Mouse (Mus musculus) embryonic facial prominence, embryonic 13.5 days (tissue): ENCODE data around the gene Figla. TPM values are rescaled to one million over a fixed set of nuclear protein-coding genes. Genes with fewer than 3 reads are reported as not detected.
"Not testable (repeated sequence)": the region's sequence is repeated elsewhere in the genome, so short reads cannot be mapped to it uniquely, and the experiment has no call there.

ENCODE experiments used
- ATAC-seq: fragments of 200-750 bp; cut with Nextera tagmentation; 2 replicates; pipeline ENCODE4 v1.8.0; 2017; ENCODE audit warnings: low read depth; ENCODE audit not compliant: insufficient number of reproducible peaks, insufficient read depth, low FRiP score, low TSS enrichment
- H3K27ac ChIP-seq: fragments of 300-500 bp; sonication (generic); 2 replicates; pipeline ENCODE4 v1.5.1; 2015; ENCODE audit warnings: moderate library complexity, mild to moderate bottlenecking, inconsistent platforms
- H3K27me3 ChIP-seq: fragments of 300-500 bp; sonication (generic); 2 replicates; pipeline ENCODE4 v1.6.1; 2015; ENCODE audit warnings: mild to moderate bottlenecking, inconsistent platforms
- H3K36me3 ChIP-seq: fragments of 300-500 bp; sonication (generic); 2 replicates; pipeline ENCODE4 v1.6.1; 2015; ENCODE audit warnings: mild to moderate bottlenecking, inconsistent platforms
- H3K4me1 ChIP-seq: fragments of 300-500 bp; sonication (generic); 2 replicates; pipeline ENCODE4 v1.6.1; 2015; ENCODE audit warnings: inconsistent platforms
- H3K4me2 ChIP-seq: fragments of 300-500 bp; sonication (generic); 2 replicates; pipeline ENCODE4 v1.6.1; 2015; ENCODE audit warnings: moderate library complexity, mild to moderate bottlenecking, inconsistent platforms
- H3K4me3 ChIP-seq: fragments of 300-500 bp; sonication (generic); 2 replicates; pipeline ENCODE4 v1.5.1; 2015; ENCODE audit warnings: mild to moderate bottlenecking, inconsistent platforms
- H3K9ac ChIP-seq: fragments of 300-500 bp; sonication (generic); 2 replicates; pipeline ENCODE4 v1.6.1; 2015; ENCODE audit warnings: mild to moderate bottlenecking, inconsistent platforms
- H3K9me3 ChIP-seq: fragments of 300-500 bp; sonication (generic); 2 replicates; pipeline ENCODE4 v1.6.1; 2016; ENCODE audit warnings: inconsistent platforms
- WGBS: fragments of 180-500 bp; shearing (Covaris S2); methylation state at CpG from one replicate; pipeline ENCODE4 v1.1.7; 2015; ENCODE audit warnings: mixed read lengths; 5-methylcytosine and 5-hydroxymethylcytosine counted together
- polyA plus RNA-seq: library from polyadenylated mRNA; unstranded; fragments of >200 nt; fragmentation: Nextera tagmentation; extraction: Ambion mirVana; gene quantifications from 2 replicates; pipeline ENCODE4 v1.2.1, GENCODE M21; 2015

The Figla gene
- polyA plus RNA-seq = not detected in 2 replicates

DNA sequence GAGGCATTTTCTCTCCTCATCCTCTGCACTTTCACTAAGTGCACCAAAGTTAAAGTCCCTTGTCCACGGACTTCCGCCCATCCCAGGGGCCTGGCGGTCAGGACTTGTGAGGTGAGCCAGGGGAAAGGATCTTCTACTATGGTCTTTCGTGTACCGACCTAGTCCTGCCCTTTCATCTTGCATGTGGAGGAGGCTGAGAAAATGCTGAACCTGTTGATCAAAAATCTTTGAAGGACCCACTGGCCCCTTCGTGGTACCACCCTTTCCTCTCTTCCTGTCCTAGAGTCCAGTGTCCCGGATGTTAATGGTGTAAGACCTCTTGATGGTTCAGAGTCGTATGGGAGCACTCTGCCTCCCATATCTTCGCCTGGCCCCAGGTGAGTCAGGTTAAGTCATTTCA lies at the start of gene Figla:
TSS of gene Figla (plus strand) at position 301 of the 400 bp plus-strand sequence.
- no peak within 1 kb of the TSS for H3K4me3 ChIP-seq
- H3K9ac ChIP-seq = no peak within 1 kb of the TSS
- WGBS = 85% methylated on average over 9 of the region's 9 CpGs
- H3K9me3 ChIP-seq = no peaks in the 10 kb centered on the region
- no peaks in the 10 kb centered on the region for H3K36me3 ChIP-seq
- H3K4me2 ChIP-seq = no peak within 1 kb of the TSS
- 0 out of 2 replicates have a peak, but pooled peaks cover 4% of the 10 kb centered on the region for H3K4me1 ChIP-seq
- no peak for ATAC-seq
- no peaks in the 10 kb centered on the region for H3K27me3 ChIP-seq
- no peak within 1 kb of the TSS for H3K27ac ChIP-seq

GRCm38 (mm10) chr6:85966686-85967085 lies 49.3 kb upstream of the Figla start:
- Histone ChIP-seq H3K9ac (no peak overlapping the region), H3K4me3 (no peak overlapping the region), H3K4me2 (no peak overlapping the region), H3K9me3 (no peaks in the 10 kb centered on the region), H3K4me1 (no peaks in the 10 kb centered on the region), H3K27ac (no peak overlapping the region), H3K27me3 (no peaks in the 10 kb centered on the region), H3K36me3 (no peaks in the 10 kb centered on the region)
- no peak for ATAC-seq
- 87% methylated on average over 4 of the region's 4 CpGs for WGBS

- Histone ChIP-seq H3K9me3 (no peaks in the 10 kb centered on the region), H3K27ac (no peak overlapping the region), H3K4me1 (peaks cover 6% of the 10 kb centered on the region; the same call in 1 of the 2 replicates), H3K4me3 (no peak overlapping the region), H3K4me2 (no peak overlapping the region), H3K36me3 (no peaks in the 10 kb centered on the region), H3K9ac (no peak overlapping the region), H3K27me3 (no peaks in the 10 kb centered on the region)
- 67% methylated on average over 2 of the region's 2 CpGs for WGBS
- ATAC-seq = no peak
These were observed 46.1 kb upstream of the Figla start for GRCm38 (mm10) chr6:85969889-85970288.

DNA sequence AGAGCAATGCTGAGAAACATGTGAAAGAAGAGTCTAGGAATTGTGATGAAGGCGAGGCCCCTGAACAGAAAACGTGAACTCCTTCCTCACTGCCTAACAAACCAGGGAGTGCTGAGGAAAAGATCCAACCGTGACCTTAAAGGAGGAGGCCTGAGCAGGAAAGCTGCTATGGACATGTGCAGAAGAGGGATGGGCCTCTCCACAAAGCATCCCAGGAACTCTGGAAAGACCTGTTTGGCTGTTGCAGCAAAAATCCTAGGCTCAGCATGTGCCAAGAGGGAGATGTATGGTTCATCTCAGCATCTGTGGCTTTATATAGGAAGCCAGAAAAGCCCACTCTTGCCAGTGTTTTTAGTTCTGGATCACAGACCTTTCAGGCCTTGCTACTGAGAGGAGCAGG lies 43.3 kb upstream of the Figla start:
- WGBS = 55% methylated on average over 3 of the region's 3 CpGs

GRCm38 (mm10) chr6:85973336-85973735 lies 42.6 kb upstream of the Figla start:
- no peaks in the 10 kb centered on the region for H3K36me3 ChIP-seq
- WGBS = 79% methylated on average over 3 of the region's 3 CpGs
- no peaks in the 10 kb centered on the region for H3K9me3 ChIP-seq
- no peaks in the 10 kb centered on the region for H3K27me3 ChIP-seq
- no peak overlapping the region for H3K4me3 ChIP-seq
- H3K4me2 ChIP-seq = no peak overlapping the region
- H3K27ac ChIP-seq = no peak overlapping the region
- peaks cover 6% of the 10 kb centered on the region; the same call in 1 of the 2 replicates for H3K4me1 ChIP-seq
- no peak for ATAC-seq
- H3K9ac ChIP-seq = no peak overlapping the region

More for the DNA sequence above, 43.3 kb upstream of the Figla start:
- Histone ChIP-seq H3K4me1 (peaks cover 6% of the 10 kb centered on the region; the same call in 1 of the 2 replicates), H3K9ac (no peak overlapping the region), H3K9me3 (no peaks in the 10 kb centered on the region), H3K4me2 (no peak overlapping the region), H3K27ac (no peak overlapping the region), H3K36me3 (no peaks in the 10 kb centered on the region), H3K4me3 (no peak overlapping the region), H3K27me3 (no peaks in the 10 kb centered on the region)
- ATAC-seq = no peak

DNA sequence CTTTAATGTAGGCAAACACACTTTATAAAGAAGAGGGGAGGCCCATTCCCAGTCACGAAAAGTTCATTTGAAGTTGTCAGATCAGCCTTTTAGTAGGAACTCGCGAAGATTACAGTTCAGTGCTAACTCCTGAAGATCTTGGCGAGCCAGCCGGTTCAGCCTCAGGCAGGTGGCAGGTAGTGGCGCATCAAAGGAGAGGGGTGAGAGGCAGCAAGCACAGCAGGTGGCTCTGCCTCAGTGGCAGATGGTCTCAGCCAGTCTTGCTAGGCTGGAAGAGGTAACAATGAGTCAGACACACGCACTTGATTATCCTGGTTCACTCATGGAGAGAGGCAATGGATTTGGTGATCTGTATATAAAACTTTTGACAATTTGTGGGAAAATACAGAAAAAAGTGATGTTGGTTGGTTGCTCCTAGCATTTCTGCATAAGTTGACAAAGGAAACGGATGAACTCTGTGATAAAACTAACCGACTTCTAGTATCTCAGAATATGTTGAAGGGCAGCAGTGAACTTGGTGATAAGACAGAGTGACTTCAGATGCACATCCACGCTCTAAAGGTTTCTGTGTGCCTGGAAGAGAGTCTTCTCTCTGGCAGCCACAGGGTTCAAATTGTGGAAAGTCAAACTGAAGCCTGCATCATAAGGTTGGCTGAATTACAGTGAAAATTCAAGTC lies 40.9 kb upstream of the Figla start:
- no peak overlapping the region for H3K4me3 ChIP-seq
- H3K27ac ChIP-seq = no peak overlapping the region
- H3K4me2 ChIP-seq = no peak overlapping the region
- no peak for ATAC-seq
- H3K4me1 ChIP-seq = peaks cover 6% of the 10 kb centered on the region; the same call in 1 of the 2 replicates
- no peak overlapping the region for H3K9ac ChIP-seq
- H3K27me3 ChIP-seq = no peaks in the 10 kb centered on the region
- no peaks in the 10 kb centered on the region for H3K36me3 ChIP-seq
- 58% methylated on average over 10 of the region's 10 CpGs for WGBS
- no peaks in the 10 kb centered on the region for H3K9me3 ChIP-seq

DNA sequence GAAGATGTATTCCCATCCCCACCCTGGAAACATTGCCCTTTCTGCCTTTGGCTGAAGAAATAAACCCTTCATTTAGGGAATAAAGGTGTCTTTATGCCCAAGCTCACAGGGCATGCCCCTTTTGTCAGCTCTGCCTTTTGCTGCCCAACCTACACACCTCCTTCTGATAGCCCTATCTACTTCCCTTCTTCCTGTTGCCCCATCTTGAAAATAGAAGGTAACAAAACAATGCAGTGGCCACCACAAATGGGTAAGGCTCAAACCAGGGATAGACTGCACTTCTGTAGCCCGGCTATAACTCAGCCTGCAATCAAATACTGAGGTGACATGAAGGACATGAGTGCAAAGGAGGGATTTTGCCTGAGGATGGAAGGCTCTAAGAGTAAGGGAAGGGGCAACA lies 40.2 kb upstream of the Figla start:
- Histone ChIP-seq H3K27me3 (no peaks in the 10 kb centered on the region), H3K9me3 (no peaks in the 10 kb centered on the region), H3K36me3 (no peaks in the 10 kb centered on the region), H3K4me1 (peaks cover 6% of the 10 kb centered on the region; the same call in 1 of the 2 replicates), H3K27ac (no peak overlapping the region), H3K4me2 (no peak overlapping the region), H3K9ac (no peak overlapping the region), H3K4me3 (no peak overlapping the region)
- no peak for ATAC-seq
- WGBS = 84% methylated on average over 1 of the region's 1 CpGs

DNA sequence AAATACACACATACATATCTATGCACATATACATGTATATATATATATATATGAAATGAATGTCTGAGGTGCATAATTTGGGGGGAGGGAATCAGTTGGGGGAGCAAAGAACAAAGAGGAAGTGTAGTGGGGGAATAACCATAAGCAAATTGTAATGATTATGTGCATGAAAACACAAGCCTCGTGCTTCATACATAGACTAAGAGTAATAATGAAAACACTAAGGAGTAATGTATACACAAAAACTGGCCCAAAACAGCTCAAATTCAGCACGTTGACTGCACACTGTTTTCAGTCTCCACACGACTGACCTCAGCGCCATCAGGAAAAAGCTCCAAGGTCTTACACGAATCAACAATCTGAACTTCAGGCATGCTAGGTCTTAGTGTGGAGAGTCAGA lies 39.7 kb upstream of the Figla start:
- no peaks in the 10 kb centered on the region for H3K27me3 ChIP-seq
- no peaks in the 10 kb centered on the region for H3K9me3 ChIP-seq
- H3K4me3 ChIP-seq = no peak overlapping the region
- no peak overlapping the region for H3K27ac ChIP-seq
- no peak overlapping the region for H3K9ac ChIP-seq
- no peak overlapping the region for H3K4me2 ChIP-seq
- peaks cover 6% of the 10 kb centered on the region; the same call in 1 of the 2 replicates for H3K4me1 ChIP-seq
- ATAC-seq = no peak
- 79% methylated on average over 5 of the region's 5 CpGs for WGBS
- H3K36me3 ChIP-seq = no peaks in the 10 kb centered on the region

DNA sequence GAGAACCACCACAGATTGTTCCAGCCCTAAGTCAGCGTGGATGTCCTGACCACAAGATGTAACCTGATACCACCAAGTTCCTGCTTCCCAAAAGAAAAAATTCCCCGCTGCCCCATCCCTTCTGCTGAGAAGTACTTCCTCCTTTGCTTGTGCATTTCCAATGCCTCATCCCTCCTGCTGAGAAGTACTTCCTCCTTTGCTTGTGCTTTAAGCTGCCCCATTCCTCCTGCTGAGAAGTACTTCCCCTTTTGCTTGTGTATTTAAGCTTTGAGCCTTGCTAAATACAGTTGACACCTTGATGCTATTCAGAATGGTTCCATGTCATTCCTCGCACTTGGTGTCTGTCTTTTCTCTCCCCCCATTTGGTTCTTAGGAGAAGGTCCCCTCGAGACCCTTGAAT lies 37.2 kb upstream of the Figla start:
- H3K9ac ChIP-seq, H3K4me1 ChIP-seq, H3K4me2 ChIP-seq, H3K4me3 ChIP-seq, ATAC-seq, H3K27me3 ChIP-seq, H3K36me3 ChIP-seq, H3K27ac ChIP-seq, H3K9me3 ChIP-seq: not testable (repeated sequence)
- 72% methylated on average over 4 of the region's 4 CpGs for WGBS

- Histone ChIP-seq H3K4me3 (no peak overlapping the region), H3K4me1 (no peaks in the 10 kb centered on the region), H3K9me3 (no peaks in the 10 kb centered on the region), H3K36me3 (no peaks in the 10 kb centered on the region), H3K27me3 (no peaks in the 10 kb centered on the region), H3K9ac (no peak overlapping the region), H3K27ac (no peak overlapping the region), H3K4me2 (no peak overlapping the region)
- WGBS = 80% methylated on average over 8 of the region's 8 CpGs
- no peak for ATAC-seq
These were observed 31.6 kb upstream of the Figla start for GRCm38 (mm10) chr6:85984351-85984750.

DNA sequence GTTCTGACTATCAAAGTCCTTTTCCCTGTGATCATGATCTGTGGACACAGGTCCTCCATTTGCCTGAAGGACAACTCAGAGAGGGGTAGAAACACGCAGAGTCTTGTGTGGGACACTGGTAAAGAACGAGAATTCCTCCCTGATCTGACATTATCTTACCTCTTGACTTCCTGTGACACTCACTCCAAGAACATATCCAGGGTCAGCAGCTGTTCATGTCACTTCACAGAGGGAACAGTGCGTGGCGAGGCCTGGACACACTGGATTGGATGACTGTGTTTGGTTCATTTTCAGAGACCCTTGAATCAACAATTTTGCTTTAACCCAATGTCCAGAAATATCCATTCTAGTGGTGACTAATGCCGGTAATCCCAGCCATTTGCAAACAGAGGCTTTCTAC lies 26.4 kb upstream of the Figla start:
- not testable (repeated sequence) for H3K4me3 ChIP-seq, H3K36me3 ChIP-seq, H3K27ac ChIP-seq, H3K9me3 ChIP-seq, H3K27me3 ChIP-seq, H3K4me1 ChIP-seq, H3K9ac ChIP-seq, ATAC-seq, H3K4me2 ChIP-seq
- WGBS = 87% methylated on average over 5 of the region's 5 CpGs

DNA sequence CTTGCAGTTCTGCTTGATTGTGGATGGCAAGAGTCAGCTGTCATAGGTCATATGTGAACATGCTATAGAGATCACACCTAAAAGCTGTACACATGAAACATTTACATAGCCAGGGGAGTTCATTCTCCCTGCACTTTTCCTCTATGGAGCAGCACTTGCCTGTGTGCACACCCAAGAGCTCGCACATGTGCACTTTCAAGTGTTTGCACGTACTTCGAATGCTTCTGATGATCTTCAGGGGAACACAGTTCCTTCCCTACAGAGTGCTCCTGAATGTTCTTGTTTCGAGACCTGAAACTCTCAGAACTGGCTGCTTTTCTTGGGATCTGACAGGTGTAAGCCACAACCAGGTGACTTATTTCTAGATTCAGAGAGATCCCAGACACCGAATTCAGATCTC lies 25.2 kb upstream of the Figla start:
- ATAC-seq, H3K4me2 ChIP-seq, H3K27ac ChIP-seq, H3K36me3 ChIP-seq, H3K4me1 ChIP-seq, H3K4me3 ChIP-seq, H3K27me3 ChIP-seq, H3K9me3 ChIP-seq, H3K9ac ChIP-seq: not testable (repeated sequence)
- 89% methylated on average over 5 of the region's 5 CpGs for WGBS
